Mouse (Mus musculus) lung, adult 18-20 months (tissue): ENCODE results near the gene Slc24a5.
"Not testable (repeated sequence)": the region's sequence is repeated elsewhere in the genome, so short reads cannot be mapped to it uniquely, and the experiment has no call there.

Source experiments
- DNase-seq, 2 experiments: peaks; one replicate each; pipeline ENCODE4 v3.0.0; 2022; ENCODE audit warnings: mixed read lengths in 2 of 2

Slc24a5 gene

DNA sequence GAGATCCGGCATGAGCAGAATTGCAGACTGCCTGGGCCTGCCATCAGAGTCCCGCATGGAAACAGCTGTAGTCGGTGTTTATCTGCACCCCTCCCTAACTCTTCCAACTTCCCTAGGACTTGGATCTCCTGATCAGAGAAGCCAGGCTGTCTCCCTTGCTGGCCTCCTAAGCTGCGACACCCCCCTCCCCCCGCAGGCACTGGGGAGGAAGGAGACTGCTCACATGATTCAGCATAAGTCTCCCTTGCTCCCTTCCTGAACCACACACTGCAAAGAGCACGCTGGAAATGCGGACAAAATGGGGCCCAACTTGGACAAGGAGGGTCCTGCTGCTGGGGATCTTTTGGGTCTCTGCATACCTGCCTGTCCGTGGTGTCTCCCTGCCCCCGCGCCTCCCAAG is at the start of gene Slc24a5:
TSS of gene Slc24a5 (plus strand) at position 231 of the 400 bp plus-strand sequence.
- DNase-seq: no peak

DNA sequence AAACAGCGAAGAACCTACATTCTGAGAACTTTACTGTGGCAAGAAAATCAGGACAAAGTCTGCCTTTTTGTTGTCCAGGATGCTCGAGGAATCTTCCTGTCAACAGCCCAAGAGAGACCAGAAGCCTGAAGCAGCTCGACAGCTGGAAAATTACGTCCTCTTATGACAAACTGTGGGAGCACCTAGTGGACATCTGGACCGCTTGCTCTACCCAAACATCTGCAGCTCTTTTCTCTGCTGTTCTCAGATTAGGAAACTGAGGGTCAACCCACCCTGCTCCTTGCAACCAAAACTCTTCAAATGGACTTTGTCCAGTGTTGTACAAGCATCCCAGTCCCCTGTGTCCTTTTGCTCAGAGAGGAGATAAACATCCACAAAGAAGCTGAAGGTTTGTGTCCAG is 43.5 kb upstream of the Slc24a5 start:
- no peak for DNase-seq

DNA sequence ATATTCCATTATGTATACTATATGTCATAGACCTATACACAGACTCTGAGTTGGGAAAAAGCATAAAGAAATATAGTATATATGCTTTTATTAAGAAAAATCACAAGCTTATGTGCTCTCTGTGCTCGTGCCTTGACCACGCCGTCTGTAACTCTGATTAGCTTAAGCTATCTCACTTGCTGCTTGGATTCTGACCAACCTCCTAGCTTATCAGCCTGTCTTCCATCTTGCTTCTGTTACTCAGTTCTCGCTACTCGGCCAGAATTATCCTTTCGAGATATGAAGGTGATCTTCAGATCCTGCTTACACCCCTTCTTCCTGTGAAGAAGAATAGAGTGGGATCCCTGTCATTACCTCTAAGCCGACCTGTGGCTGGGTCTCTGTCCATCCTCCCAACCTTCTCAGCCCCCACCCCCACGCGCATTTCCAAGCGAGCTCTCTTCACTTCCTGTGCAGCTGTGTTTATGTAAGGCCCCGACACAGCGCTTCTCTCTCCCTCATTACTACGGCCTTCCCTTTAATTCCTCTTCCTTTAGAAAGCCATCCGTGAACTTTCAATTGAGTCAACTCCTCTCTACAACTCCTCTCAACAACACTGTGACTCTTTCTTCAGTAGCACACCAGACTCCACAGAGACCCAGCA is 41.4 kb upstream of the Slc24a5 start:
- DNase-seq: no peak

DNA sequence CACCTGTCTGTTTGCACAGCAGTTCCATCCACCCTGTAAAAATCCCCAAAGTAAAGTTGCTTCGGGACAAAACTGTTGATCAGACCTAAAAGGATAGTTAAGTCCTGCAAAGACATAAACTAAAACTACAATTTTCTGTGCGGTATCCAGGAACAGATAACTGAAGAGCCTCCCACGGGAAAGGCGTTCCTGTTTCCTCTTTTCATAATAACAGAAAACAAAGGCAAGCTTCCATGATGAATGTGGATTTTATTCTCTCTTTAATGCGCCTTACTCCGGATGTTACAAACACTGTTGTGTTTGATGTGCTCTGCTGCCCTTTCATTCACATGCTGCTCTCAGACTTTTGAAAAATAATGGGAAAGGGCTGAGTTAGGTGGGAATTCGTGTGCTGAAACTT is 37.3 kb upstream of the Slc24a5 start:
- no peak for DNase-seq

DNA sequence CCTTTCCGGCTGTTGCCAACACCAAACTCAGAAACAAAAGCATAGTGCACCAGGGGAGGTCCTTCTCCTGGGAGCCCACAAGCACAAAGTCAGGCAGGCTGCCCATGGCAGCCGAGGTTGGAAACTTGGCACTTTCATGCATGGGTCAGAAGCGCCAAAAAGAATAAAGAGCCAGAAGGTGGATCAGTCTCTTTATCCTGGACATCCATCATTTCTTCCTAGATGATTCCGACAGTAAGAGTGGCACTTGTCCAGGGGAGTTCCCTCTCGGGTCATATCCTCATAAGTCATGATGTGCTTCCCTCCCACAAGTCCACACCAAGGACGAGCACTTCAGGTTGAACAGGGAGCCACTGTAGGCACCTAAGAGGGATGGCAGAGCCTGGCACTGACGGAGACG is 36.8 kb upstream of the Slc24a5 start:
- DNase-seq: peak in 1 of 2 experiments; percentile 24

DNA sequence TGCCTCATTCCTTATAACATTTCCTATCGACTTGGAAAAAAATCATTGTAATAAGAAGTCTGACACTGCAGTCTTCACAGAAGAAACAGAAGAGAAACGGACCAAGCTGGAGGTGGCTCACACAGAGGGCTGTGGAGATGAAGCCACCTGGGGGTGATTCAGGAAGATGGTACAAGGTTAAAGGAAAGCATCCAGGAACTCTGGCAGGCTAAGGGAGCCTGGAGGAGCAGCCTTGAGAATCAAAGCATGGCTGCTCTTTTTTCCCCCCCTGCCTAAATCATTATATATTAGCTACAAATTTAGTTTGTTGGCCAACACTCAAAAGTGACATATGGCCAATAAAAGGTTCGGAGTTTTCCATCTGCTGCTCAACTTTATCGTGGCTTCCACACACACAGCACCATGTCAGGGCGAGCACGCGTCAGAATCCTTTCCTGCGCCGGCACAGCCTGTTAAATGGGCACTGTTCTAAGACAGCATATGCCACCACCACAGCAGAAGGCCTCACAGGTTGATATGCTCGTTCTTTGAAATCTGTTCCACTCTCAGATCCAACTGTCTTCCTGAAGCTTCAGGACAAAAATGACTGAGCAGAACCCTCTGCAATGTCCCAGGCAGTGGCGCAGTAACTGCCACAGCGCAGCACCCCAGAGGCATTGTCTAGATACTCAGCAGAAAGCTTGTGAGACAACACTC is 36.2 kb upstream of the Slc24a5 start:
- DNase-seq: no peak

DNA sequence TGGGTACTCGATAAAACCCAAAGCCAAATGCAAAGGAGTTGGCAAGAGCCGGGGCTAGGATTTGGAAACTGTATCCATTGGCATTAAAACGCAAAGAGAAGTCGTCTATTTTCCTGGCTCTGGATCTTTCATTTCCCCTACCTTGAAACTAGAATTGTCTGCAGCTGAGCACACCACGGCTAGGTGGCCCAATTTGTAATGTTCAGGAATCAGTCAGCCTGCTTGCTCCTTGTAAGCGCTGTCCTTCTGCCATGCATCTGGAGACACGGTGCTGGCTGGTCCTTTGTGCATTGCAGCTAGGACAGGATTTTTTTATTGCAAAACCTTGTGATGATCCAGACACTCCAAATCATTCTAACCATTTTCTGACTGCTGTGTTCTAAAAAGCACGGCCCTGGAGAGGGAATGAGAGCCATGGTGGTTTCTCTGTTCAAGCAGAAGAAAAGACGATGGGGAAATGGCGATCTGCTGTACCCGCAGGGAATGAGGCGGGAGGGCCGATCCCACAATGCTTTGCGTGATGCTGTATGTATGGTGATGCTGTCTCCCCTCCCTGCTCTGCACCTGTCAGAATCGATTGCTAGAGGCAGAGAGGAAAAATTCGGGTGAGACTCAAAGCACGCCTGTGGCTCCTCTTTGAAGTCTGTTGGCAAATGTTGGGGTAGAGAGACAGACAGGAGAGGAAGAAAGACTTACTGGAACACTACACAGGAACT is 35.5 kb upstream of the Slc24a5 start:
- DNase-seq: no peak

DNA sequence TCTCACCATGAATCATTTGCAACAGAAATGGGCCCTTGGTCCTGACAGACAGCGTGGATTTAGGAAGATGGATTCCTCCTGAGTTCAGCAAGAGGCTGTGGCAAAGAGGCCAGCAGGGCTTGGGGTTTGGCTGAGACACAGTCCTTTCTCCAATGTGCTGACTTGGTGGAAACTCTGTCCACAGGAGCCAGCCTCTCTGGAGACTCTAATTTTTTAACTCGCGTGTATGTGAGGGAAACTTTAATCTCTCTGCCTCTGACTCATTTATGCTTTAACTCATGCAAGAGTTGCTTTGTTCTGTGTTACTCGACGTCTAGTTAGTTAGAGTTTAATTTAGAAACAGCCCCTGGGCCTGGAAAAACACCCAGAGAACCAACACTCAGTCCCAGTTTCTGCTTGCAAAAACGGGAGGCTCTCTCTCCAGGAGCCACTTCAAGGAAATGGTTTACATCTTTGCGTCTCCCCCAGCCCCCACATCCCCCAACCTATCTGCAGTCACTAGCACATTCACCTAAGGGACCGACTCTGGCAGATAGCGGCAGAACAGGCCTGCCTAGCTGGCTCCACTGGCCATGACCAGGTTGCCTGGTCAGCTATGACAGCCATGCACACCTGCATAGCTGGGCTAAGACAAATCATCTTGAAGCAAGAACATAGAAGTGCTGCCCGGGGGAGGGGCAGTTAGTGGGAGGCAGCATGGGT is 34.7 kb upstream of the Slc24a5 start:
- no peak for DNase-seq

DNA sequence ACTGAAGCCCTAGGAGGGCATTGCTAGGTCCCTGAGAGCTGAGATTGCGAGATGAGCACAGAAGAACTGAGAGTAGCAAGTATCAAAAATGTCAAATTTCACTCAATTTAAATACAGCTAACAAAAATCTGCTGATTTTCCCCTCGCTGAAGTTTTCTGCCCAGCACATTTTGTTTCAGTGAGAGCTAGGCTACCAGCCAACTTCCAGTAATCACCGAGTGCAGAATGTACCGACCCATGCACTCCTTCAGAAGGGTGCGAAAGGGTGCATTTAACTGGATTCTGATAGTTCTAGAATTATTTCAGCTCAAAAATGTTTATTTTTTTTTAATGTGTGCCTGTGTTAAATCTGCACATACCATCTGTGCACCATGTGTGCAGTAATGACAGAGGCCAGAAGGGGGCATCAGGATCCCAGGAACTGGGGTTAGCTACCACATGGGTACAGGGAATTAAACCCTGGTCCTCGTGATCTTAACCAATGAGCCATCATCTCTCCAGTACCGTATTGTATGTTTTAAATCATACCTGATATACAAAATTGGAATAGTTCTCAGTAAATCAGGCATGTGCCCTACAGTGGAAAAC is 12.5 kb upstream of the Slc24a5 start:
- no peak for DNase-seq

DNA sequence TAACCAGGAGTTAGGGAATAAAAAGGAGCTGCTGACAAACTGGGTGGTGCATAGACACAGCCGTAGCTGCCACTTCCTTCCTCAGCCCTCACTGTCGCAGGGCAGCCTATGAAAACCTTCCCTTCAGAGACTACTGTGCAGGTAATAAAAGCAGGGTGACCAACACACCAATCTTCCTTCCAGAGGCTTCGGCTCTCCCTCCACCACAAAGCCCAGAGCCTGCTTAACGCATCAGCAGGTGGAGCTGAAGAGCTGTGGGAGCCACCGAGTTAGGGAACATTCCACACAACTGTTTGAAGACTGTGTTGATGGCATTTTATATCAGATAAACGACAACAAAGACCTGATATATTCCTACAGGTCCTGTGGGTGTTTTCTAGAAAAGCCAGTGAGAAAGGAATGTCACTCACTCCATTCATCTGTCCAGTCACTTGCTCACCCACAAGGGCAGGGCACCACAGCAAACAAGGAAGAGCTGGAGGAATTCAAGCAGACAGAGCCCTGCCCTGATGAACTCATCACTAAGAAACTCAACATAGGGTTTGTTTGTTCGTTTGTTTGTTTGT is 10.6 kb upstream of the Slc24a5 start:
- no peak for DNase-seq

DNA sequence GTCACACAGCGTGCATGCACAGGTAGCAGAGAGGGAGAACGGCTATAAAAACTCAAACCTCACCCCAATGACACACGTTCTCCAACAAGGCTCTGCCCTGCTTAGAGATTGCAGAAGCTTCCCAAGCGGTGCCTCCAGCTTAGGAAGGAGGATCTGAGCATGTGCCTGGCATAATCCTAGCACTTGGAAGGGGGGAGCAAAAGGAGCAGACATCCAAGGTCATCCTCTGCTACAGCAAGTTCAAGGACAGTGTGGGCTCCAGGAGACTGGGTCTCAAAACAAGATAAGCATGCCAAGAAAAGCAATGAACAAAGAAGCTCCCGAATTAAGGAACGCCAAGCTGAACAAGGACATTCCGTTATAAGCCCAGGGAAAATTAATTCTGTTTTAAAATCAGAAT is 6.5 kb upstream of the Slc24a5 start:
- no peak for DNase-seq

DNA sequence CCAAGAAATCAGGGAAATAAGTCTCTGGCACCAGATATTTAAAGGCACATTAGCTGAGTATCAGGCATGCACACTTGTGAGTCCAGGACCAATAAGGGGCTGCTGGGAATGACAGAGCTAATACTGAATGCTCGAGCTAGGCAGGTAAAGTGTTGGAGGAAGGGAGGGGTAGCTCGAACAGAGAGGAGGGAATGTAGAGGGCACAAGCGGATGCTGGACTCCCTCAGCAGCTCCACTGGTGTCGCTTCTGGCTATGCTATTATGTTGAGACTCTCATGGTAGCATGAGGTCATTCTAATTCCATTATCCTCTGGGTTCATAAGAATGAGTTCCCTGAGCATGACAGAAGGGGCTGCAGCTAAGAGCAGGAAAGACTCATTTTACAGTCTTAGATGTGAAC is 5.0 kb upstream of the Slc24a5 start:
- DNase-seq: no peak

DNA sequence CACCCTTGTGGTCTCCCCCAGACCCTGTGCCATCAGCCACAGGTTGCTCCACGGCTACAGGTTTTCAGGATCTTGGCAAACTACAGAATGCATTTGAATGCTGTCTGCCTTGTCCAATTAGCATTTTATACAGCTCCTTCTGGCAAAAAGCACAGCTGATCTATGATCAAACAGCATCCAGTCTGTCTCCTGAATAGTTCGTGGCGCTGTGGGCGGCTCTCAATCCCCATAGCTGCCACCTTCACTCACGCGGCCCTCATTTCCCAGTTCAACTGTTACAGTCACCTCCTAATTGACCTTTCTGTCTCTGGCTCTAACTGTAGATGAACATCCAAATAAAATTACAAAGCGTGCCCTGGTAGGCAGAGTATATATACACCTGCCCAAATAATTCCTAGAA is 551 bp upstream of the Slc24a5 start:
- DNase-seq: no peak

DNA sequence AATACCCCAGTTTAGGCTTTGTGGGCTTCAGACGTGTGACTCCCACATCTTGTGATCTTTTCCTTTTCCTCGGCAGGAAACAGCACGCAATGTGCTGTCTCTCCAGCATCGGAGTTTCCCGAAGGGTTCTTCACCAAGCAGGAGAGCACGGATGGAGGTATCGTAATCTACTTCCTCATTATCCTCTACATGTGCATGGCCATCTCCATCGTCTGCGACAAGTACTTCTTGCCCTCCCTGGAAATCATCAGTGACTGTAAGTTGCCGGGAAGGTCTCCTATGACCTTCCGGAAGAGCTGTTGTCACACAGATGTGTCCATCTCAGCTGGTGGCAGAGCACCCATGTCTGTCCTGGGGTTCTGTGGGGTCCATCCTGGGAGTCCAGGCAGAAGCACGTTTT is 772 bp downstream of the Slc24a5 start:
- DNase-seq: no peak

DNA sequence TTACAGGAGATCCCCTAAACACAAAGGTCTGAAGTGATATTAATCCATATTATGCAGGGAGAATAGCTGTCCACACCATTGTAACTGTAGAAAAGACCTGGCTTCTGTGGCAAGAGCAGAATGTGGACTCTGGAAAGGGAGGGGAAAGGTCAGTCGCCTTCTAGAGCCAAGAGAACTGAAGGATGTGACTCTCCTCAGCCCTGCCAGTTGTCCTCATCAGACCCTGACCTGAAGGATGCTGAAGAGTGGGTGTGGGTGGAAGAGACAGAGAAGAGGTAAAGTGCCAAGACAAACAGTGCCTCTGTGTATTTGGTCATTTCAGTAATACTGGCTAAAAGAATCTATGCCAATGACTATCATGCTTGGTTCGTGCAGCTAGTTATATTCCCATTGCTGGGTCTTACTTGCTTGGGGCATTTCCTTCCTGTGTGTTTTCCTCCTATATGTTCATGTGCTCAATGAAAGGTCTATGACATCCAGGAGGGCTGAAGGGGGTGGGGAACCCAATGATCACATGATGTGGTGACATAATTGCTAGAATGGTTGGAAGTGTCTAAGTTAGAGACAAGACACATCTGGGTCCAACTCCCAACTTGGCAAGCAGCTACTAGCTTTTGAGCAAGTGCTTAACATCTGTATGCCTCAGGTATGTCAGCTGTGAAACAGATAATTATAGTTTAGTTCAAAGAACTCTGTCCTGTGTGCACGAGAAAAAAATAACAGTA is 5.3 kb downstream of the Slc24a5 start:
- DNase-seq: no peak

DNA sequence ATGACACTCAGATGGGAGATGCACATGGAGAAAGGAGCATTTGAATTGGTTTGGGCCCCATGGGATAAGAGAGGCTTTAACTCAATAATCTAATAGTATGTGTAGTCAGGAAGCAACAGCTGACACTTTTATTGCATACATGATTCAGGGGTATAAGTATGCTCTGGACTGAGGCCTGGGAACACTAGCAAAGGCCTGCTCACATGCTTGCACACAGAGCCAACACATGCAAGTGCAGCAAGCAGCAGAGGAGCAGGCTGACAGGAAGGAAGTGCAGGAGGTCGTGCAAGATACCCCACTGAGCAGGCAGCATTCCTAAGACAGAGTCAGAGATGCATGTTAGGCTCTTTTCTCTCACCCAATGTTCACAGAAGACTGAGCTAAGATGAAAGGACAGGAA is 16.0 kb downstream of the Slc24a5 start:
- DNase-seq: no peak

DNA sequence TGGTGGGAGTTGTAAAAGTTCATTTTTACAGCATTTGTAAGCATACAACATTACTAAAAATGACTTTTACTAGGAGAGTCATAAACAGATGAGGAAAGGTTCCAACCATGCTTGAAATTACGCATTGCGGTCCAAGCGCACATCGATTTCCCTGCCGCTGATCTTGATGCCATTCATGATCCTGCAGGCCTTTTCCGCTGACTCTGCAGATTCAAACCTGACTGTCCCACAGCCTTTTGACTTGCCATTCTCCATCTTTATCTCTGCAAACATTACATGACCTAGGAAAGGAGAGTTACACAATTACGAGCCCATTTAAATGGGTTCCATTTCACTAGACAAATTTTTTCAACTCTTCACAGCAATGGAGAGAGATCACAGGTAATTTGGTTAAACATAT is 20.8 kb downstream of the Slc24a5 start:
- no peak for DNase-seq

DNA sequence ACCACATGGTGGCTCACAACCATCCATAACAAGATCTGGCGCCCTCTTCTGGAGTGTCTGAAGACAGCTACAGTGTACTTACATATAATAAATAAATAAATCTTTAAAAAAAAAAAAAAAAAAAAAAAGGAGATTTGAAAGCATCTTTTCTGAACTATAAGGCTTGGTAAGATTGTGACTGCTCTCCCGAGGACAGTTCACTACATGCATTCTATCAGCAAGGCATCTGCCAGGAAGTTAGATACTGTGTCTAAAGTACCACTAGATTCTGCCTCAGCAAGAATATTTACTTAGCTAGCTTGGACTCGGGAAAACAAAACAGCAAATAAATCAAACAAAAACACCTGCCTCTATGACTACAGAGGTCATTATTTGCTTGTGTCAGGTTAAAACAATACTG is 24.2 kb downstream of the Slc24a5 start:
- DNase-seq: not testable (repeated sequence)

DNA sequence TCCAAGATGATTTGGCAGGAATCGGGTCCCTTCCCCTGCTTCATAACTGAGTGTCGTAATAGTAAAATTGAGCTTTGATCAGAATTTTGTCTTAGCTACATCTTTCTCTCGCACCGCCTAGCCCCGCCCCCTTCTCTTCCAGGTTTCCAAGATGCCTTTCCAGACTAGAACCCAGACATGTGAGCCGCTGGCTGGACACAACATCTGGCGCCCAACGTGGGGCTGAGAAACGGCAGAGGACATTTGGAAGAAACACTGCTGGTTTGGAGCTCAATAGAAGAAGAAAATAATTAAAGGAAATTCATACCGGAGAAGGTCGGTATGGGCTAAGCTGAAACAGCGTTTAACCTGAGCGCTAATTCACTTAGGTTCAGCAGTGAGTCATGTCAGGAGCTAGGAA is 36.6 kb downstream of the Slc24a5 start:
- DNase-seq: not testable (repeated sequence)

DNA sequence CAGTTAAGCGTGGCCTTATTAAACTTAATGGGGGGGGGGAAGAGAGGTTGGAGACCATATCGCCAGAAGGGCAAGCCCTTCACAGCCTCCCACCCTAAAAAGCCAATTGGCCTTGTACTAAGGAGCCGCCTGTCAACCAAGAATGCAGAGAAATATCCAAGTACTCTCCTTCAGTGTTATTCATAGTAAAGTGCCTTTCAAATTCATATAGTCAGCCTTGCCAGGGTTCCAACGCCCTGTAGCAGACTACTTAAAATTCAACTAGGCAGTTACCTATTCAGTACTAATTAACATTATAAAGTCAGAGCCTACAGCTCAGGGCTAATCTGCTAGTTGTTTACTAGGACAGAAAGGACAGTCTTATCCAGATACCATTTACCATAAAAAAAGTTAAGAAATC is 38.6 kb downstream of the Slc24a5 start:
- DNase-seq: not testable (repeated sequence)

DNA sequence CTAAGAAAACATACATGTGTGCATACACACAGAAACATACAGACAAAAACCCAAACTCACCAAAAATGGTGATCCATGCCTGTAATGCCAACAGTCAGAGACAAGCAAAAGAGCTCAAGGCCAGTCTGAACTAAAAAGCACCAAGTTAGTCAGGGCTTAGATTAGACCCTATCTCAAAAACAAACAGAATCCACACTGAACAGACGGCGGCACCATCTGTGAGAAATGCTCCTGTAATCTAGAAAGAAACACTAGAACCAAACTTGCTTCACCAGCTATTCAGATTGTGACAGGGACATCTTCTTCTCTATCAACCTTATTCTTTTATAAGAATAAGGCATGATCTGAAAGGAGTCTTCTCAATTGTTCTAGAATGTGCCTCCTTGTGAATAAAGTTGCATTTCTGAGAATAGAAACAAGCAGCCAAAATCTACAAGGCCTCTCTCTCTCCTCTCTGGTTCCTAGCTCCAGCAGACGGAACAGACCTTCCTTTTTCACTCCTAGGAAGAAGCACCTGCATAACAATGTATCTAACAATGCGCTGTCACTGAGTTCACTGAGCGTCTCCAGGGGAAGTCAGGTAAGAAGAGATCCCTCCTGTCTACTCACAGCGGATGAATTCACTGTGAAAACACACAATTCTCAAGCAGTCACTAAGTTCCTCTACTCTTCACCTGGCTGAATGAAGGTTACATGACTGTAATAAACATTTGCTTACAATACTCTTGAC is 51.6 kb downstream of the Slc24a5 start:
- no peak for DNase-seq

DNA sequence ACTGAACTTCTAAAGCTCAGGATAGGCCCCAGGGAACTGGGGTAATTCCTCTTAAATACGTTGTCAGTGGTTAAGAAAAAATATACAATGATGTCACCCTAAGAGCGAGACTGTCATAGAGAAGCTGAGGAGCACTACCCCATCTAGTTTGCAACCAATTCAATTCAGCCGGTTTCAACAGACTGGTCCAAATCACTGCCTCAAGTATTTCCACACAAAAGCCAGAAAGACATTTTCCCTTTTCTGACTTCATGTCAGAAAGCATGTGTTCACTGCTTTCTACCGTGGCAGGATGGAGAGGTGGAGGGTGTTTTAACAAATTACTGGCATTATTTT is 54.3 kb downstream of the Slc24a5 start:
- no peak for DNase-seq
